Mouse (Mus musculus): ENCODE measurements around the gene Fastk. TPM values are rescaled to one million over a fixed set of nuclear protein-coding genes. Genes with fewer than 3 reads are reported as not detected.

Gene Fastk
- total RNA-seq, 1 experiment from 2014 or later = 17.1 TPM

DNA sequence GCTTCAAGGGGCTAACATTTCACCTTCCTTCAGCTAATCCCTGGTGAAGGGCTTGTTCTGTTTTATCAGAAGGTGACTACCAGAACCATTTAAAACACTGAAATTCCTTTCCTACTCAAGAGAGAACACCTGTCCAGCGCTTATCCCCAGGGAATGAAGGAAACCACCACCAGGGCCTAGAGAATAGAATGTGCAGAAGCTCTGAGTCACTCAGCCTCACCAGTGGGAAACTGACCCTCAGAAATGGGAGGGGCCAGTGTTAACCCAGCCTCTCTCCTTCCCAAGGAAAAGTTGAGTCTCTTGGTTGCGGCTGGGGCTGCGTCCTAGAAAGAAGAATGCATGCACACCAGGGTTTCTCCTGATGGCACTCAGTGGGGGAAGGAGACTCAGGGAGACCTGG, 10.0 kb upstream of the Fastk start:
- ATAC-seq (replicated peaks; ENCODE audit: insufficient number of reproducible peaks, low FRiP score, low TSS enrichment, poor library complexity, severe bottlenecking) = no peak

GRCm38 (mm10) chr5:24453985-24454303, 8.9 kb upstream of the Fastk start:
- ATAC-seq (replicated peaks; ENCODE audit: insufficient number of reproducible peaks, low FRiP score, low TSS enrichment, poor library complexity, severe bottlenecking) = no peak

DNA sequence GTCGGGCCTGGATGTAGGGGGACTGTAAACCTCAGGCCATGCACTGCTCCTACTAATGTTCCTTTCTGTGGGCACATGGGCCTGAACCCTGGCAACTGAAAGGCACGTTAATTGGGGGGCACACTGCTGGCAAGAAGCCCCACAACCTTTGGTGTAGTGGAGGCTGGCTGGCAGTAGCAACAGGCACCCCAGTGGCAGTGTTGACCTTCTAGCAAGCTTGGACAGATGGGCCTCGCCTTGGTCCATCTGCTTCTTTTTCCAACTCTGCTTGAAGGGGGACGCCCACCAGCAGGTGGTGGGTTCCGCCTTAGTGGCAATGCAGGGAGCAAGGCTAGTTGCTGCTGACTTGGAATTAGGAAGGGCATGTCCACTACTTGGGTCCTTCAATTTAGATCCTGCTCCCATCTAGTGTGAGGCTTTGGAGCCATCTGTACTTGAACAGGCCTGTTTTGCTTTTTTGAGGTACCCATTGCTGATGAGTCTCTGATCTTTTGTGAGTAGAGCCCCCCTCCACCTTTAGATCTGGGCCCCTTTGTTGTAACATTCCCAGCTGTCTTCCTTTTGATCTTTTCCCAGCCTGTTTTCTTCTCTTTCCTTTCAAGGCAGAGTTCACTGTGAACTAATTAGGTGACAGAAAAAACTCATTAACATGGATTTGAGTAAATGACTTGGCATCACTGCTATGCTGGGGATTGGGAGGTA, 8.3 kb upstream of the Fastk start:
- ATAC-seq (replicated peaks; ENCODE audit: insufficient number of reproducible peaks, low FRiP score, low TSS enrichment, poor library complexity, severe bottlenecking) = no peak

- ATAC-seq (replicated peaks; ENCODE audit: insufficient number of reproducible peaks, low FRiP score, low TSS enrichment, poor library complexity, severe bottlenecking) = no peak
These were observed 7.7 kb upstream of the Fastk start for GRCm38 (mm10) chr5:24452691-24453233.

DNA sequence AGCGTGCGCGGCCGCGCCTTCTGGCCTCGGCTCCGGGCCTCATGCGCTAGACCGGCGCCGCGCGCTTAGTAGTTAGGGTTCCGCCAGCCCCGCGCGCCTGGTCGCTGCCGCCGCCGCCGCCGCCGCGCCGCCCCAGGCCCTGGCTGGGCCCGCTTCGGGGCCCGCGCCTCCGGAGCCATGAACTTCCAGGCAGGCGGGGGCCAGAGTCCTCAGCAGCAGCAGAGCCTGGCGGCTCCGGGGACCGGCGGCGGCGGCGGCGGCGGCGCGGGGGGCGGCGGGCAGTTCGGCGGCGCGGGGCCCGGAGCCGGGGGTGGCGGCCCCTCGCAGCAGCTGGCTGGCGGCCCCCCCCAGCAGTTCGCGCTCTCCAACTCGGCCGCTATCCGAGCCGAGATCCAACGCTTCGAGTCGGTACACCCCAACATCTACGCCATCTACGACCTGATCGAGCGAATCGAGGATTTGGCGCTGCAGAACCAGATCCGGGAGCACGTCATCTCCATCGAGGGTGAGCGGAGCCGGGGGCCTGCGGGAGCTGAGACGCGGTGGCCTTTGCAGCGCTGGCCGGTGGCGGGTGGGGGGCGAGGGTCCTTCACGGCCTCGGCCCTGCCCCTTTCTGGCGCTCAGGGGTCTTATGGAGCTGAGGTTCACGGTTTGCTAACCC, 7.1 kb upstream of the Fastk start, which contains the start of gene Agap3:
TSS of gene Agap3 (plus strand) at position 148 of the 661 bp plus-strand sequence.
- no peak for ATAC-seq (replicated peaks; ENCODE audit: insufficient number of reproducible peaks, low FRiP score, low TSS enrichment, poor library complexity, severe bottlenecking)

- peak; percentile 65 for ATAC-seq (replicated peaks; ENCODE audit: insufficient number of reproducible peaks, low FRiP score, low TSS enrichment, poor library complexity, severe bottlenecking)
These were observed 6.4 kb upstream of the Fastk start for GRCm38 (mm10) chr5:24451264-24452029.

DNA sequence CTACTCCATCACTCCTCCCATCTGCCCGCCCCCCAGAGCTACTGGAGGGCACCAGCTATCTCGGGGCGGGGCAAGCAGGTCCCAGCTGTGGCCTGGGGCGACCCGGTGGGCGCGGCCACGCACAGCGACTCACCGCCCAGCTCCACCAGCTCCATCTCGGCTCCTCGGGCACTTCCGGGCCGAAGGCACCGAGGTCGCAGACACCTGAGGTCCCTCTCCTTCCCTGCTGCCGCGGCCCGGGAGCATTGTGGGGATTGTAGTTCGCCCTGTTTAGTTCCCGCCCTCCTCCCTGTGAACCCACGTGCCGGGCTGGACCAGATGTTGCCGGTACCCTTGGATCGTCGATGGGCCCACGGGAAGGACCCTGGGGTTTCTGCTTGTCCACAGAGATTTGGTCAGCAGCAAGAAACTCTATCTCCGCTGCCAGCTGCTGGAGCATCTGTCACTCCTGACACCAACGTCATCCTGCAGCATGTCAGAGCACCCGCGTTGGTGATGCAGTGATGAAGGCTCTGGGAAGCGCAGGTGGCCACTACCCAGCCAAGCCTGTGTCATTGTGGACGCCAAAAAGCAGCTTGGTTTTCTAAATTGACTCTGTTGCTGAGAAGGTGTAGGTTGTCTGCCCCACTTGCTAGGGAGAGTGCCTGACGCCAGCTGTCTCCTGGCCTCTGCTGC, 2.7 kb upstream of the Fastk start, which contains the start of gene Tmub1:
TSS of gene Tmub1 (minus strand) at position 231 of the 675 bp plus-strand sequence.
- peak; percentile 54 for ATAC-seq (replicated peaks; ENCODE audit: insufficient number of reproducible peaks, low FRiP score, low TSS enrichment, poor library complexity, severe bottlenecking)

- no peak for ATAC-seq (replicated peaks; ENCODE audit: insufficient number of reproducible peaks, low FRiP score, low TSS enrichment, poor library complexity, severe bottlenecking)
These were observed 1.5 kb upstream of the Fastk start for GRCm38 (mm10) chr5:24446630-24447029.

GRCm38 (mm10) chr5:24445428-24446080, 467 bp upstream of the Fastk start:
- no peak for ATAC-seq (replicated peaks; ENCODE audit: insufficient number of reproducible peaks, low FRiP score, low TSS enrichment, poor library complexity, severe bottlenecking)

DNA sequence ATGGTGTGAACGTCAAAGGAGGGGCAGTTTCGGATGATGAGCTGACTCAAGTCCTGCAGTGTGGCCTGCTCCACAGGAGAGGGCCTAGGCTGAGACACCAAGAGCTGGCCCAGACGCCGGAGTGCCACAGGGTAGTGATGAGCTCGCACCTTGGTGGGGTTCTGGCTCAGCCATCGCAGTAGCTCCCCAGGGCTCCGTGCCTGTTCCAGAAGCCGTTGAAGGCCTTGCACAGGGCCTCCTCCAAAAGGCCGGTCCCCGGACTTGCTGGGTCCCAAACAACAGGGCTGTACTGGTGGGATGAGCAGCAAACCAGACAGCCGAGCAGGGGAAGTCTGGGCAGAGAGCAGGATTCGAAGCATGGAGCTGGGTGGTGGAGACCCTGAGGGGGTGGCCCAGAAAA, 1.2 kb downstream of the Fastk start:
- ATAC-seq (replicated peaks; ENCODE audit: insufficient number of reproducible peaks, low FRiP score, low TSS enrichment, poor library complexity, severe bottlenecking) = no peak

- no peak for ATAC-seq (replicated peaks; ENCODE audit: insufficient number of reproducible peaks, low FRiP score, low TSS enrichment, poor library complexity, severe bottlenecking)
These were observed 1.9 kb downstream of the Fastk start for GRCm38 (mm10) chr5:24443204-24443603.

- ATAC-seq (replicated peaks; ENCODE audit: insufficient number of reproducible peaks, low FRiP score, low TSS enrichment, poor library complexity, severe bottlenecking) = no peak
These were observed 3.1 kb downstream of the Fastk start for GRCm38 (mm10) chr5:24442029-24442428.

DNA sequence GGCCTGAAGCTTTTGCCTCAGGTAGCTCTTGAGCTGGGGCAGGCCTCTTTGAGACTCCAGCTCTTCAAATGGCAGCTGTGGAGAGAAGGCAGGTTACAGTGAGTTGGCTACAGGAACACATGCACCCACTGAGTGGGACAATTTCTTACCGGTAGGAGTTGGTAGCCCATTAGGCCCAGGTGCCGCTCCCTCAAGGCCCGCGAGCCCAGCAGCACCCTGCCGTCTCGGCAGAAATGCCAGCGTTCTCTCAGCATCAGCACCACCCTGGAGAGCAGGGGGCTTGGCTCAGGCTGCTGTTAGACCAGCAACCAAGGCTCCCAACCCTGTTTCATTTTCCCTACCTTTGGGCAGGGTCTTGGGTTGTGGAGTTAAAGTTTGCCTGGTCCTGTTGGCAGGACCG, 3.9 kb downstream of the Fastk start:
- ATAC-seq (replicated peaks; ENCODE audit: insufficient number of reproducible peaks, low FRiP score, low TSS enrichment, poor library complexity, severe bottlenecking) = no peak

DNA sequence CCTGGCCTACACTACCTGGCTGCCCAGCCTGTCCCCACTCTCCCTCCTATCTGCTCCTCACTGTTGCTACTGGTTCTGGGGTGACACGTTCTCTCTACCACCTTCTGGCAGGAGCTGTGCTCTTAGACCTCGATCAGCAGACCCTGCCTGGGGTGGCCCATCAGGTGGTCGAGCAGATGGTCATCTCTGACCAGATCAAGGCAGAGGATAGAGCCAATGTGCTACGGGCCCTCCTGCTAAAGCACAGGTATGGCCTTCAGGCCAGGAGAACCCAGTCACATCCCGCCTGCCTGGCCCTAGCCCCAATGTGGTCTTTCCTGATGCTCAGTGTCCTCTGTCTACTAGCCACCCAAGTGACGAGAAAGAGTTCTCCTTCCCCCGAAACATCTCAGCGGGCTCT, 11.1 kb downstream of the Fastk start:
- no peak for ATAC-seq (replicated peaks; ENCODE audit: insufficient number of reproducible peaks, low FRiP score, low TSS enrichment, poor library complexity, severe bottlenecking)

GRCm38 (mm10) chr5:24428596-24428995, 16.5 kb downstream of the Fastk start:
- no peak for ATAC-seq (replicated peaks; ENCODE audit: insufficient number of reproducible peaks, low FRiP score, low TSS enrichment, poor library complexity, severe bottlenecking)

GRCm38 (mm10) chr5:24427981-24428402, 17.1 kb downstream of the Fastk start:
- ATAC-seq (replicated peaks; ENCODE audit: insufficient number of reproducible peaks, low FRiP score, low TSS enrichment, poor library complexity, severe bottlenecking) = no peak

- ATAC-seq (replicated peaks; ENCODE audit: insufficient number of reproducible peaks, low FRiP score, low TSS enrichment, poor library complexity, severe bottlenecking) = no peak
These were observed 17.8 kb downstream of the Fastk start for GRCm38 (mm10) chr5:24427285-24427633.

GRCm38 (mm10) chr5:24426556-24427284, 18.4 kb downstream of the Fastk start:
- ATAC-seq (replicated peaks; ENCODE audit: insufficient number of reproducible peaks, low FRiP score, low TSS enrichment, poor library complexity, severe bottlenecking) = no peak
